Mouse (Mus musculus) left cerebral cortex, postnatal 36 days (tissue): Measurements from ENCODE around the gene Gm21981. TPM values are rescaled to one million over a fixed set of nuclear protein-coding genes. Genes with fewer than 3 reads are reported as not detected.

Source experiments
- DNase-seq, 2 experiments: peaks; one replicate each; pipeline ENCODE4 v3.0.0; 2021 to 2022; ENCODE audit warnings: low spot score in 2 of 2, mixed read lengths in 1 of 2
- intact Hi-C: fragments of 180-260 bp; cut with DNase I; formaldehyde crosslinking; loops from one replicate; pipeline ENCODE4 v1.15.1; 2025
- total RNA-seq, 2 experiments: library from RNA; stranded (reverse); gene quantifications; 2 replicates each; pipeline ENCODE4 v1.2.3; 2021

The Gm21981 gene
- 1 to 10 TPM; 5.2 to 6.2 TPM for total RNA-seq

- intact Hi-C loops, result no loop called here
- no peak for DNase-seq
These were observed at the start of gene Gm21981 for GRCm38 (mm10) chr17:47694442-47694502. TSS of gene Gm21981 (minus strand) at chr17:47694455.

- intact Hi-C loops, result no loop called here
- DNase-seq, result no peak
These were observed 48.9 kb upstream of the Gm21981 start for GRCm38 (mm10) chr17:47742991-47743734.

- no peak for DNase-seq
- intact Hi-C loops, result no loop called here
These were observed 45.9 kb upstream of the Gm21981 start for GRCm38 (mm10) chr17:47740186-47740585.

GRCm38 (mm10) chr17:47738879-47739798, 44.9 kb upstream of the Gm21981 start:
- DNase-seq, result no peak
- intact Hi-C loops, result no loop called here

GRCm38 (mm10) chr17:47738066-47738878, 44.0 kb upstream of the Gm21981 start:
- intact Hi-C loops, result no loop called here
- peak; percentile 21 to 30 for DNase-seq

GRCm38 (mm10) chr17:47737271-47738065, 43.2 kb upstream of the Gm21981 start:
- intact Hi-C loops, result no loop called here
- peak; percentile 61 to 69 for DNase-seq

- intact Hi-C loops, result no loop called here
- peak; percentile 96 to 97 for DNase-seq
These were observed 42.6 kb upstream of the Gm21981 start, which contains the start of gene Tfeb for GRCm38 (mm10) chr17:47736856-47737255. TSS of gene Tfeb (plus strand) at chr17:47737030.

GRCm38 (mm10) chr17:47735553-47736100, 41.4 kb upstream of the Gm21981 start:
- DNase-seq, result no peak
- intact Hi-C loops, result no loop called here

- intact Hi-C loops, result no loop called here
- DNase-seq, result no peak
These were observed 36.6 kb upstream of the Gm21981 start for GRCm38 (mm10) chr17:47730633-47731575.

GRCm38 (mm10) chr17:47726566-47726965, 32.3 kb upstream of the Gm21981 start, which contains the start of gene Pgc:
TSS of gene Pgc (plus strand) at chr17:47726842.
- intact Hi-C loops, result no loop called here

GRCm38 (mm10) chr17:47721183-47721582, 26.9 kb upstream of the Gm21981 start:
- intact Hi-C loops, result no loop called here
- DNase-seq, result no peak

More at GRCm38 (mm10) chr17:47726566-47726965, 32.3 kb upstream of the Gm21981 start, which contains the start of gene Pgc:
- DNase-seq, result no peak

- intact Hi-C loops, result no loop called here
- no peak for DNase-seq
These were observed 20.8 kb upstream of the Gm21981 start for GRCm38 (mm10) chr17:47715037-47715436.

- no peak for DNase-seq
- intact Hi-C loops, result no loop called here
These were observed 18.8 kb upstream of the Gm21981 start for GRCm38 (mm10) chr17:47712889-47713571.

GRCm38 (mm10) chr17:47711883-47712282, 17.6 kb upstream of the Gm21981 start:
- DNase-seq, result no peak
- intact Hi-C loops, result no loop called here

GRCm38 (mm10) chr17:47710036-47710435, 15.8 kb upstream of the Gm21981 start:
- intact Hi-C loops, result no loop called here
- DNase-seq, result no peak

GRCm38 (mm10) chr17:47708972-47709371, 14.7 kb upstream of the Gm21981 start:
- intact Hi-C loops, result no loop called here

GRCm38 (mm10) chr17:47707961-47708360, 13.7 kb upstream of the Gm21981 start:
- DNase-seq, result no peak

More at GRCm38 (mm10) chr17:47708972-47709371, 14.7 kb upstream of the Gm21981 start:
- DNase-seq, result no peak

More at GRCm38 (mm10) chr17:47707961-47708360, 13.7 kb upstream of the Gm21981 start:
- intact Hi-C loops, result no loop called here
